Mouse (Mus musculus) heart, postnatal 0 days (tissue): ENCODE measurements around the gene Rpl31.

Experiments used
- CTCF ChIP-seq: IDR thresholded peaks from 2 replicates; pipeline ENCODE4 v1.5.1; 2016; ENCODE audit warnings: antibody characterized with exemption, control low read depth, low read depth
- EP300 ChIP-seq: IDR thresholded peaks from 2 replicates; pipeline ENCODE4 v1.6.1; 2016; ENCODE audit warnings: antibody characterized with exemption, low read depth

- TF ChIP-seq CTCF (no peak), EP300 (no peak)
Measured at GRCm38 (mm10) chr1:39391652-39392051, 24.0 kb downstream of the Rpl31 start.
